Mouse (Mus musculus): Measurements from ENCODE around the gene Fkbp9. TPM values are rescaled to one million over a fixed set of nuclear protein-coding genes. Genes with fewer than 3 reads are reported as not detected.

The Fkbp9 gene
- 211 and 215 TPM in 2 replicates for polyA plus RNA-seq (2011; ENCODE audit: insufficient read depth, insufficient read length, low read depth, missing spikeins)

DNA sequence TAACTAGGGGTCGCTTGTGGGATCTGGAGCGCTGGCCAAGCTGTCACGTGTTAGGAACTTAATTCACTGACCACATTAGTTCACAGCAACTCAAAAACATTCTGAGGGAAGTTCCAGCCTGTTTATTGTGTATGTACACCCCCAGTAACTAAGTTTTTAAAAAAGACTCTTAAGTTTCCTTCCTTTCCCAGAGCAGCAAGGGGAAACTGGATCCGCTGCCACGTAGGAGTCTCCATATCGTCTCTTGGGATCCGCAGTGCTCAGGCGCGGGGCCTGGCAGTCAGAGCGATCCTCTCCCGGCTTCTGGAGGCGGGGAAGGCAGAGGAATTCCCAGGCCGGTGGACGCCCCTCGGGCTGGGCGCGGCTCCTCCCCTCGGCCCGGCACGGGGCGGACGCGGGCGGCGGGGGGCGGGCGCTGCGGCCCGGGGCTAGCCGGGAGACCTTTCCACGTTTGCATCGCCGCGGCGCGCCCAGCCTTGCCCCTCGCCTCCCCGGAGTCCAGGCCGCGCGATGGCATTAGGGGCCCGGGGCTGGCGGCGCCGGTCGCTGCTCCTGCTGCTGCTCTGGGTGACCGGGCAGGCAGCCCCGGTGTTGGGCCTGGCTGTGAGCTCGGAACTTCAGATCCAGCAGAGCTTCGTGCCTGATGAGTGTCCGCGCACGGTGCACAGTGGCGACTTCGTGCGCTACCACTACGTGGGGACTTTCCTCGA, at the start of gene Fkbp9:
Gene Fkbp9, plus strand, starts transcription at position 363 of the 710 bp plus-strand sequence.
- Histone ChIP-seq H3K4me1 (ENCODE audit: control insufficient read depth, insufficient read depth, low read length) (no peaks in the 10 kb centered on the region), H3K27ac (ENCODE audit: insufficient read depth, low read length) (no peak within 1 kb of the TSS; the same call in 1 of the 2 replicates), H3K27me3 (ENCODE audit: control insufficient read depth, insufficient read depth, low read length, poor library complexity, severe bottlenecking) (no peaks in the 10 kb centered on the region), H3K9me3 (replicated peaks; ENCODE audit: control insufficient read depth, insufficient read depth, low read length, poor library complexity, severe bottlenecking) (no peaks in the 10 kb centered on the region), H3K9ac (ENCODE audit: low read depth, poor library complexity, severe bottlenecking) (peak within 1 kb of the TSS; percentile 90), H3K4me3 (ENCODE audit: low read depth, low read length) (peak within 1 kb of the TSS; percentile 96), H3K36me3 (ENCODE audit: control insufficient read depth, insufficient read depth, low read length, poor library complexity, severe bottlenecking) (peaks cover 11% of the 10 kb centered on the region)
- no peak for TF ChIP-seq POLR2A (IDR thresholded peaks at IDR 0.05; ENCODE audit: insufficient read depth, low read length)

DNA sequence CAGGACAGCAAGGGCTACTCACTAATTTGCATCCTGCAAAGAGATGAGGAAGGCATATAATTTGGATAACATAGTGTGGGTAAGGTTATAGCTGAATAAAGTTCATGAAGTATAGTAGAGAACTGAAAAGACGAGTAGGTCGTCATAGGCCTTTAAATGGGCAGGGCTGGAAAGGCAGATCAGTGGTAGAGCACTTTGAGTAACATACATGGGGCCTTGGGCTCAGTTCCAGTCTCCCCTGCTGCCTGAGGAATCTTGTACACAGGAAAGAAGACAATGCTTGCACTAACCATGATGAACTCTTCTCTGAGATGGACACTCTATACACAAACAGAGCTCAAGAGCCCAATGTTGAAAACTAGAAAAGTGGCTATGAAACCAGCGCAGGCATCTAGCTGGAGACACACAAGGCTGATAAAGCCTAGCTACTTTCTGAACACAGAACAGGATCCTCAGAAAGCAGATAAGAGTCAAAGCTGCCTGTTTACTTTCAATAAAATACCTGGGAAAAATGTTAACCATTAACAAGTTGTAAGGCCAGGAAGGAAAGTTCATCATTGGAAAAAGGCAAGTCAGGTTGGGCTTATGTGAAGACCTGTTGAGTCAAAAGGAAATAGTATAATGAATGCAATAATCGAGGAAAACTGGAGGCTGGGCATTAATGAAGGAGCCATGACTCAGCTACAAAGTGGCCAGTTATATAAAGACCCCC, 48.1 kb upstream of the Fkbp9 start:
- H3K4me1 ChIP-seq (ENCODE audit: control insufficient read depth, insufficient read depth, low read length): peaks cover 2% of the 10 kb centered on the region
- no peaks in the 10 kb centered on the region for H3K27me3 ChIP-seq (ENCODE audit: control insufficient read depth, insufficient read depth, low read length, poor library complexity, severe bottlenecking)
- H3K27ac ChIP-seq (ENCODE audit: insufficient read depth, low read length): no peak overlapping the region
- no peaks in the 10 kb centered on the region for H3K9me3 ChIP-seq (replicated peaks; ENCODE audit: control insufficient read depth, insufficient read depth, low read length, poor library complexity, severe bottlenecking)
- H3K36me3 ChIP-seq (ENCODE audit: control insufficient read depth, insufficient read depth, low read length, poor library complexity, severe bottlenecking): peaks cover 49% of the 10 kb centered on the region
- H3K4me3 ChIP-seq (ENCODE audit: low read depth, low read length): no peak overlapping the region
- H3K9ac ChIP-seq (ENCODE audit: low read depth, poor library complexity, severe bottlenecking): no peak overlapping the region
- TF ChIP-seq CTCF (IDR thresholded peaks at IDR 0.05; ENCODE audit: low read depth, low read length) (no peak), POLR2A (IDR thresholded peaks at IDR 0.05; ENCODE audit: insufficient read depth, low read length) (no peak), EP300 (IDR thresholded peaks at IDR 0.05; ENCODE audit: insufficient read depth, low read depth, low read length) (no peak)

DNA sequence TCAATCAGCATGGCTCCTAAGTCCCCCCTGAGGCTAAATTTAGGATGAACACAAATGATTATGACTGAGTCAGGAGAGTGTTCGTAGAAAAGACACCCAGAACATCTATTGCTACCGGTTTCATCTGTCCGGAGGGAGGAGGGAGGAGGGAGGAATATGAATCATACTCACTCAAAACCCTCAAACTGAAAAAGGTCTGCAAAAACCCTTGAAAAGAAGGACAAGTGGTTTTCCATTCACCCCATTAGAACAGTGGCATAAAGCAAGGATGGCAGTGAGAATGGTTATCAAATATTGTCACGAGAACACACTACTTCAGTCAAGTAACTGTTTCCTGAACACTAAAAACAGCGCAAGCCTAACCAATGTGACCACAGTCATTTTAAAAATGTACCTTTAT, 46.8 kb upstream of the Fkbp9 start:
- Histone ChIP-seq H3K9ac (ENCODE audit: low read depth, poor library complexity, severe bottlenecking) (no peak overlapping the region), H3K27ac (ENCODE audit: insufficient read depth, low read length) (no peak overlapping the region), H3K36me3 (ENCODE audit: control insufficient read depth, insufficient read depth, low read length, poor library complexity, severe bottlenecking) (peaks cover 43% of the 10 kb centered on the region), H3K4me3 (ENCODE audit: low read depth, low read length) (no peak overlapping the region), H3K4me1 (ENCODE audit: control insufficient read depth, insufficient read depth, low read length) (peaks cover under 1% of the 10 kb centered on the region), H3K9me3 (replicated peaks; ENCODE audit: control insufficient read depth, insufficient read depth, low read length, poor library complexity, severe bottlenecking) (no peaks in the 10 kb centered on the region), H3K27me3 (ENCODE audit: control insufficient read depth, insufficient read depth, low read length, poor library complexity, severe bottlenecking) (no peaks in the 10 kb centered on the region)
- TF ChIP-seq EP300 (IDR thresholded peaks at IDR 0.05; ENCODE audit: insufficient read depth, low read depth, low read length): no peak
- no peak for TF ChIP-seq POLR2A (IDR thresholded peaks at IDR 0.05; ENCODE audit: insufficient read depth, low read length)
- TF ChIP-seq CTCF (IDR thresholded peaks at IDR 0.05; ENCODE audit: low read depth, low read length): no peak

DNA sequence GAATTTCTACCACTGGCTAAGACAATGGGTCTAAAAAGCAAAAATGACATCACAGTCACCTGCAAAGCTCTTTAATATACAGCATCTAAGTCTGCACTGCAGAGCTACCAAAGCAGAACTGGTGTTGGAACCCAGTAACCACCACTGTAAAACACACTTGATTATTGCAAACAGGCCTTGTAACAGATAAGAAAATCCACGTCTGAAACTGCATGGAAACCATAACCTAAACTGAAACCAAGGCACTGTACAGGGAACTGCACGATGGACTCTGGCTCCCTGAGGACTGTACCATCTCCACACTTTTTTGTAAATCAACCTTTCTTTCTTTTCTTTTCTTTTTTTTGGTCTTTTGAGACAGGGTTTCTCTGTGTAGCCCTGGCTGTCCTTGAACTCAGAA, 44.2 kb upstream of the Fkbp9 start:
- Histone ChIP-seq H3K36me3 (ENCODE audit: control insufficient read depth, insufficient read depth, low read length, poor library complexity, severe bottlenecking) (peaks cover 31% of the 10 kb centered on the region), H3K9ac (ENCODE audit: low read depth, poor library complexity, severe bottlenecking) (no peak overlapping the region), H3K9me3 (replicated peaks; ENCODE audit: control insufficient read depth, insufficient read depth, low read length, poor library complexity, severe bottlenecking) (no peaks in the 10 kb centered on the region), H3K4me3 (ENCODE audit: low read depth, low read length) (no peak overlapping the region), H3K27ac (ENCODE audit: insufficient read depth, low read length) (no peak overlapping the region), H3K27me3 (ENCODE audit: control insufficient read depth, insufficient read depth, low read length, poor library complexity, severe bottlenecking) (no peaks in the 10 kb centered on the region), H3K4me1 (ENCODE audit: control insufficient read depth, insufficient read depth, low read length) (peaks cover 3% of the 10 kb centered on the region)
- TF ChIP-seq EP300 (IDR thresholded peaks at IDR 0.05; ENCODE audit: insufficient read depth, low read depth, low read length) (no peak), POLR2A (IDR thresholded peaks at IDR 0.05; ENCODE audit: insufficient read depth, low read length) (no peak), CTCF (IDR thresholded peaks at IDR 0.05; ENCODE audit: low read depth, low read length) (no peak)

DNA sequence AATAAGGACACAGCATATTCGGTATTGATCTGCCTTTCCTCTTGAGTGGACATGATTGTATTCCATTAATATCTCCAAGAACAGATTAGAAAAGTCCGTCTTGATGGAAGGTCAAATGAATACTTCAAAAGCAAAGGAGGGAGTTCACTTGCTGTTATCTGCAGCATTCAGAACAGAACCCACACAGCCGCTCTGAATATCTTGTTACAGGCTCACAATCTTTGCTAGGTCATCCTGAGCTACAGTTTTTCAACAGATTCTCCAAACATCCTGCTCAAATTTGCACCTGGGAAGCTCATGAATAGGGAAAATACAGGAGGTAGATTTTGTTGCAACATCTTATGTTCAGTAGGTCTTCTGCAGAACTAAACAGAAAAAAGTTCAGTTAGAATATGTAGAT, 42.5 kb upstream of the Fkbp9 start:
- H3K27me3 ChIP-seq (ENCODE audit: control insufficient read depth, insufficient read depth, low read length, poor library complexity, severe bottlenecking): no peaks in the 10 kb centered on the region
- no peak overlapping the region for H3K27ac ChIP-seq (ENCODE audit: insufficient read depth, low read length)
- no peaks in the 10 kb centered on the region for H3K9me3 ChIP-seq (replicated peaks; ENCODE audit: control insufficient read depth, insufficient read depth, low read length, poor library complexity, severe bottlenecking)
- no peak overlapping the region for H3K4me3 ChIP-seq (ENCODE audit: low read depth, low read length)
- no peak for TF ChIP-seq POLR2A (IDR thresholded peaks at IDR 0.05; ENCODE audit: insufficient read depth, low read length)
- no peak for TF ChIP-seq EP300 (IDR thresholded peaks at IDR 0.05; ENCODE audit: insufficient read depth, low read depth, low read length)
- H3K9ac ChIP-seq (ENCODE audit: low read depth, poor library complexity, severe bottlenecking): no peak overlapping the region
- peaks cover 6% of the 10 kb centered on the region for H3K4me1 ChIP-seq (ENCODE audit: control insufficient read depth, insufficient read depth, low read length)
- H3K36me3 ChIP-seq (ENCODE audit: control insufficient read depth, insufficient read depth, low read length, poor library complexity, severe bottlenecking): peaks cover 25% of the 10 kb centered on the region

DNA sequence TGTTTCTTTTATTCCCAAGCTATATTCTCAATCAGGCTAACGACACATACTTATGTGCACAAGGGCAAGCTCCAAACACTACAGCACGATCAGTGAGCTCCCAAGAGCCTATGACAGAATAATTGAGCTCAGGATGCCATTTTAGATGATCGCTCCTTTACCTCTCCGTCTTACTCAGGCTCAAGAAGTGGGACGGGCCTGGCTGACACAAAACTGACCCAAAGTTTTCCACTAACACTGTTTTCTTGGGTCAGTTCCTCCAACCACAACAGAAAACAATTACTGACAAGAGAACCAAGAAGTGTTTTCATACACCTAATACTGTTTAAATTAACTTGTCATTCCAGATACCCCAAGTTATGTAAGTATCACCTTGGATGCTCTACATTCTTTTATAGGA, 37.0 kb upstream of the Fkbp9 start:
- Histone ChIP-seq H3K9me3 (replicated peaks; ENCODE audit: control insufficient read depth, insufficient read depth, low read length, poor library complexity, severe bottlenecking) (no peaks in the 10 kb centered on the region), H3K27ac (ENCODE audit: insufficient read depth, low read length) (no peak overlapping the region), H3K36me3 (ENCODE audit: control insufficient read depth, insufficient read depth, low read length, poor library complexity, severe bottlenecking) (no peaks in the 10 kb centered on the region), H3K4me3 (ENCODE audit: low read depth, low read length) (no peak overlapping the region), H3K4me1 (ENCODE audit: control insufficient read depth, insufficient read depth, low read length) (peaks cover 6% of the 10 kb centered on the region), H3K27me3 (ENCODE audit: control insufficient read depth, insufficient read depth, low read length, poor library complexity, severe bottlenecking) (no peaks in the 10 kb centered on the region), H3K9ac (ENCODE audit: low read depth, poor library complexity, severe bottlenecking) (no peak overlapping the region)
- TF ChIP-seq CTCF (IDR thresholded peaks at IDR 0.05; ENCODE audit: low read depth, low read length) (no peak), EP300 (IDR thresholded peaks at IDR 0.05; ENCODE audit: insufficient read depth, low read depth, low read length) (no peak), POLR2A (IDR thresholded peaks at IDR 0.05; ENCODE audit: insufficient read depth, low read length) (no peak)
